Mouse (Mus musculus) T-helper 17 cell (primary cell): ENCODE measurements around the gene Trpc5.

ENCODE experiments used
- in situ Hi-C, 2 experiments: fragments of 300-600 bp; cut with MboI, MseI; formaldehyde crosslinking; loops; 1 replicate in 1 of 2; 2 replicates in 1 of 2; pipeline ENCODE4 v1.15.1; 2025; ENCODE audit warnings: high pct_unique_total_duplicates in 2 of 2

Gene Trpc5

GRCm38 (mm10) chrX:144688142-144688206, at the start of gene Trpc5:
TSS of gene Trpc5 (minus strand) at chrX:144688180.
- in situ Hi-C loops = no loop called here

GRCm38 (mm10) chrX:144716330-144716729, 28.4 kb upstream of the Trpc5 start:
- in situ Hi-C loops = no loop called here

GRCm38 (mm10) chrX:144689859-144690181, 1.8 kb upstream of the Trpc5 start:
- in situ Hi-C loops = loop anchor here in 1 of 2 experiments (10.0 kb wide), 1 partner anchor 1255 kb away; no protein-coding TSS in a partner anchor

- in situ Hi-C loops = no loop called here
These were observed 1.3 kb upstream of the Trpc5 start for GRCm38 (mm10) chrX:144689119-144689858.

- in situ Hi-C loops = no loop called here
These were observed 483 bp upstream of the Trpc5 start, which contains the start of gene Rtl4 for GRCm38 (mm10) chrX:144688207-144689118. TSS of gene Rtl4 (plus strand) at chrX:144688907.

GRCm38 (mm10) chrX:144687742-144688141, 238 bp downstream of the Trpc5 start:
- in situ Hi-C loops = no loop called here

GRCm38 (mm10) chrX:144652196-144652595, 35.8 kb downstream of the Trpc5 start:
- in situ Hi-C loops = no loop called here

- in situ Hi-C loops = no loop called here
These were observed 42.6 kb downstream of the Trpc5 start for GRCm38 (mm10) chrX:144645394-144645793.

- in situ Hi-C loops = loop anchor here in 1 of 2 experiments (5.0 kb wide), 1 partner anchor 242 kb away; no protein-coding TSS in a partner anchor
These were observed 43.2 kb downstream of the Trpc5 start for GRCm38 (mm10) chrX:144644756-144645155.

- in situ Hi-C loops = no loop called here
These were observed 75.2 kb downstream of the Trpc5 start for GRCm38 (mm10) chrX:144612753-144613152.

- in situ Hi-C loops = no loop called here
These were observed 151.5 kb downstream of the Trpc5 start for GRCm38 (mm10) chrX:144536431-144536830.

- in situ Hi-C loops = no loop called here
These were observed 161.9 kb downstream of the Trpc5 start for GRCm38 (mm10) chrX:144526042-144526441.

GRCm38 (mm10) chrX:144523239-144523638, 164.7 kb downstream of the Trpc5 start:
- in situ Hi-C loops = no loop called here

GRCm38 (mm10) chrX:144491394-144491793, 196.6 kb downstream of the Trpc5 start:
- in situ Hi-C loops = no loop called here

- in situ Hi-C loops = no loop called here
These were observed 223.6 kb downstream of the Trpc5 start for GRCm38 (mm10) chrX:144464416-144464815.

- in situ Hi-C loops = no loop called here
These were observed 231.7 kb downstream of the Trpc5 start, which contains the start of gene Trpc5os for GRCm38 (mm10) chrX:144456281-144456680. TSS of gene Trpc5os (plus strand) at chrX:144456581.

- in situ Hi-C loops = no loop called here
These were observed 264.1 kb downstream of the Trpc5 start for GRCm38 (mm10) chrX:144423848-144424247.

- in situ Hi-C loops = no loop called here
These were observed 266.9 kb downstream of the Trpc5 start for GRCm38 (mm10) chrX:144421091-144421490.

- in situ Hi-C loops = no loop called here
These were observed 267.7 kb downstream of the Trpc5 start for GRCm38 (mm10) chrX:144420259-144420658.

GRCm38 (mm10) chrX:144408036-144408435, 279.9 kb downstream of the Trpc5 start:
- in situ Hi-C loops = loop anchor here in 1 of 2 experiments (10.0 kb wide), 2 partner anchors 227 to 987 kb away; no protein-coding TSS in a partner anchor

- in situ Hi-C loops = loop anchor here (5.0 to 10.0 kb wide), 3 partner anchors 231 to 991 kb away; no protein-coding TSS in a partner anchor
These were observed 284.5 kb downstream of the Trpc5 start for GRCm38 (mm10) chrX:144403526-144403925.

- in situ Hi-C loops = no loop called here
These were observed 313.8 kb downstream of the Trpc5 start for GRCm38 (mm10) chrX:144374196-144374595.

- in situ Hi-C loops = no loop called here
These were observed 349.6 kb downstream of the Trpc5 start for GRCm38 (mm10) chrX:144338355-144338754.
